Mouse (Mus musculus) erythroblast, embryonic 14.5 days (primary cell): ENCODE data around the gene Dync1i2.

Experiments used
- GATA1 ChIP-seq: IDR thresholded peaks from 2 replicates; pipeline ENCODE4 v1.6.1; 2012; ENCODE audit warnings: low read length, inconsistent platforms, mixed read lengths
- TAL1 ChIP-seq: IDR thresholded peaks from 3 replicates; pipeline ENCODE4 v1.6.1; 2012; ENCODE audit warnings: low read length, inconsistent platforms, mixed read lengths

GRCm38 (mm10) chr2:71297501-71297900, 86.0 kb downstream of the Dync1i2 start:
- TF ChIP-seq TAL1, result no peak
- TF ChIP-seq GATA1, result no peak
